Mouse (Mus musculus) CH12.LX (cell line): Measurements from ENCODE around the gene Amotl1. TPM values are rescaled to one million over a fixed set of nuclear protein-coding genes. Genes with fewer than 3 reads are reported as not detected.

Source experiments
- DNase-seq: peaks from one replicate; pipeline ENCODE4 v3.0.0-alpha.2; 2013; ENCODE audit errors: extremely low read depth
- H3K27ac ChIP-seq: 2 replicates; pipeline ENCODE4 v1.5.1; 2012; ENCODE audit warnings: low read depth, mild to moderate bottlenecking, control low read depth, moderate library complexity; ENCODE audit not compliant: insufficient read depth
- H3K27me3 ChIP-seq: replicated peaks from 2 replicates; pipeline ENCODE3; 2012; ENCODE audit warnings: inconsistent platforms
- H3K36me3 ChIP-seq, 2 experiments: replicated peaks in 1 of 2; 2 replicates each; pipeline versions ENCODE3 to v1.6.1; 2012; ENCODE audit warnings: inconsistent platforms in 1 of 2, low read length in 1 of 2, mild to moderate bottlenecking in 1 of 2, mixed read lengths in 1 of 2, moderate library complexity in 1 of 2; ENCODE audit not compliant: control insufficient read depth in 1 of 2, insufficient read depth in 1 of 2
- H3K4me1 ChIP-seq, 2 experiments: 2 replicates each; pipeline ENCODE4 v1.6.1; 2012; ENCODE audit warnings: inconsistent platforms in 1 of 2, moderate library complexity in 1 of 2; ENCODE audit not compliant: insufficient read depth in 2 of 2, control insufficient read depth in 1 of 2
- H3K4me2 ChIP-seq: 2 replicates; pipeline ENCODE4 v1.6.1; 2012; ENCODE audit warnings: low read depth, mild to moderate bottlenecking, control low read depth; ENCODE audit not compliant: poor library complexity, insufficient read depth, severe bottlenecking
- H3K4me3 ChIP-seq, 3 experiments: fragments of 150-350 bp in 1 of 3; sonication (generic) in 1 of 3; replicated peaks in 1 of 3; 2 replicates each; pipeline versions ENCODE3 to v1.5.1; 2011 to 2012; ENCODE audit warnings: low read depth in 2 of 3, low read length in 2 of 3, mild to moderate bottlenecking in 2 of 3, moderate library complexity in 2 of 3, control low read depth in 1 of 3, improper control_type of control experiment in 1 of 3, inconsistent platforms in 1 of 3, mixed read lengths in 1 of 3; ENCODE audit not compliant: poor library complexity in 1 of 3
- H3K79me2 ChIP-seq: replicated peaks from 2 replicates; pipeline ENCODE4 v1.6.1; 2012; ENCODE audit warnings: mild to moderate bottlenecking, moderate library complexity; ENCODE audit not compliant: control insufficient read depth, poor library complexity, insufficient read depth, severe bottlenecking; ENCODE audit errors: extremely low read depth
- H3K9ac ChIP-seq: 2 replicates; pipeline ENCODE4 v1.6.1; 2012; ENCODE audit warnings: low read depth, mild to moderate bottlenecking, control low read depth, moderate library complexity; ENCODE audit not compliant: insufficient read depth
- H3K9me3 ChIP-seq: replicated peaks from 2 replicates; pipeline ENCODE3; 2012; ENCODE audit warnings: low read length, inconsistent platforms, mixed read lengths
- BHLHE40 ChIP-seq: IDR thresholded peaks from 2 replicates; pipeline ENCODE4 v1.6.1; 2011; ENCODE audit warnings: mild to moderate bottlenecking, low read depth, low read length, improper control_type of control experiment
- CHD1 ChIP-seq: IDR thresholded peaks from 2 replicates; pipeline ENCODE4 v1.6.1; 2012; ENCODE audit warnings: low read depth, low read length, improper control_type of control experiment, inconsistent platforms
- CHD2 ChIP-seq: IDR thresholded peaks from 2 replicates; pipeline ENCODE4 v1.6.1; 2011; ENCODE audit warnings: low read length, improper control_type of control experiment
- CTCF ChIP-seq, 2 experiments: IDR thresholded peaks in 1 of 2; conservative IDR thresholded peaks in 1 of 2; 2 replicates each; pipeline ENCODE4 v1.5.1; 2011 to 2012; ENCODE audit warnings: low read depth in 2 of 2, low read length in 2 of 2, improper control_type of control experiment in 1 of 2, inconsistent platforms in 1 of 2, mild to moderate bottlenecking in 1 of 2, moderate library complexity in 1 of 2
- E2F4 ChIP-seq: IDR thresholded peaks from 2 replicates; pipeline ENCODE4 v1.6.1; 2011; ENCODE audit warnings: low read depth, low read length, improper control_type of control experiment; ENCODE audit not compliant: insufficient replicate concordance
- ELF1 ChIP-seq: IDR thresholded peaks from 2 replicates; pipeline ENCODE4 v1.6.1; 2014; ENCODE audit warnings: low read depth, mild to moderate bottlenecking, inconsistent platforms, low read length, improper control_type of control experiment
- EP300 ChIP-seq: IDR thresholded peaks from 2 replicates; pipeline ENCODE4 v1.6.1; 2011; ENCODE audit warnings: low read length, improper control_type of control experiment
- ETS1 ChIP-seq: conservative IDR thresholded peaks from 2 replicates; pipeline ENCODE4 v1.6.1; 2012; ENCODE audit warnings: low read depth, mild to moderate bottlenecking, inconsistent platforms, low read length, improper control_type of control experiment, moderate library complexity
- GABPA ChIP-seq: IDR thresholded peaks from 2 replicates; pipeline ENCODE4 v1.6.1; 2012; ENCODE audit warnings: low read depth, low read length, improper control_type of control experiment, inconsistent platforms; ENCODE audit not compliant: insufficient replicate concordance
- HCFC1 ChIP-seq: IDR thresholded peaks from 2 replicates; pipeline ENCODE4 v1.6.1; 2012; ENCODE audit warnings: low read depth, mild to moderate bottlenecking, inconsistent platforms, low read length, improper control_type of control experiment
- IRF4 ChIP-seq: IDR thresholded peaks from 2 replicates; pipeline ENCODE4 v1.6.1; 2014; ENCODE audit warnings: low read depth, mild to moderate bottlenecking, inconsistent platforms, low read length, improper control_type of control experiment
- JUN ChIP-seq: IDR thresholded peaks from 2 replicates; pipeline ENCODE4 v1.6.1; 2011; ENCODE audit warnings: low read depth, mild to moderate bottlenecking, low read length, improper control_type of control experiment, moderate library complexity; ENCODE audit not compliant: insufficient read depth
- JUND ChIP-seq: conservative IDR thresholded peaks from 2 replicates; pipeline ENCODE4 v1.6.1; 2011; ENCODE audit warnings: low read depth, low read length, improper control_type of control experiment
- KAT2A ChIP-seq: IDR thresholded peaks from 2 replicates; pipeline ENCODE4 v1.6.1; 2012; ENCODE audit warnings: low read length, improper control_type of control experiment, inconsistent platforms; ENCODE audit not compliant: insufficient replicate concordance
- MAFK ChIP-seq: IDR thresholded peaks from 2 replicates; pipeline ENCODE4 v1.6.1; 2011; ENCODE audit warnings: low read length, improper control_type of control experiment; ENCODE audit not compliant: insufficient replicate concordance
- MAX ChIP-seq: IDR thresholded peaks from 2 replicates; pipeline ENCODE4 v1.6.1; 2011; ENCODE audit warnings: low read length, improper control_type of control experiment
- MAZ ChIP-seq: IDR thresholded peaks from 2 replicates; pipeline ENCODE4 v1.6.1; 2012; ENCODE audit warnings: low read depth, mild to moderate bottlenecking, inconsistent platforms, low read length, improper control_type of control experiment, moderate library complexity
- MEF2A ChIP-seq: IDR thresholded peaks from 2 replicates; pipeline ENCODE4 v1.6.1; 2014; ENCODE audit warnings: low read depth, mild to moderate bottlenecking, inconsistent platforms, low read length, improper control_type of control experiment, borderline replicate concordance
- MXI1 ChIP-seq: IDR thresholded peaks from 2 replicates; pipeline ENCODE4 v1.6.1; 2011; ENCODE audit warnings: mild to moderate bottlenecking, low read depth, low read length, improper control_type of control experiment
- MYC ChIP-seq: IDR thresholded peaks from 2 replicates; pipeline ENCODE4 v1.6.1; 2011; ENCODE audit warnings: low read depth, mild to moderate bottlenecking, improper control_type of control experiment, low read length
- NELFE ChIP-seq: IDR thresholded peaks from 2 replicates; pipeline ENCODE4 v1.6.1; 2011; ENCODE audit warnings: low read depth, low read length, improper control_type of control experiment
- NRF1 ChIP-seq: IDR thresholded peaks from 2 replicates; pipeline ENCODE4 v1.6.1; 2014; ENCODE audit warnings: low read depth, mild to moderate bottlenecking, inconsistent platforms, low read length, improper control_type of control experiment, moderate library complexity
- PAX5 ChIP-seq: IDR thresholded peaks from 2 replicates; pipeline ENCODE4 v1.6.1; 2012; ENCODE audit warnings: low read length, inconsistent platforms, mixed read lengths
- POLR2A ChIP-seq: IDR thresholded peaks from 2 replicates; pipeline ENCODE4 v1.6.1; 2011; ENCODE audit warnings: low read depth, mild to moderate bottlenecking, improper control_type of control experiment, low read length
- POLR2AphosphoS2 ChIP-seq: IDR thresholded peaks from 2 replicates; pipeline ENCODE4 v1.6.1; 2011; ENCODE audit warnings: low read depth, low read length, improper control_type of control experiment
- RAD21 ChIP-seq: IDR thresholded peaks from 2 replicates; pipeline ENCODE4 v1.6.1; 2011; ENCODE audit warnings: low read depth, mild to moderate bottlenecking, low read length, improper control_type of control experiment, moderate library complexity
- RCOR1 ChIP-seq: conservative IDR thresholded peaks from 2 replicates; pipeline ENCODE4 v1.6.1; 2012; ENCODE audit warnings: low read depth, mild to moderate bottlenecking, inconsistent platforms, low read length, improper control_type of control experiment
- SIN3A ChIP-seq: IDR thresholded peaks from 2 replicates; pipeline ENCODE4 v1.6.1; 2012; ENCODE audit warnings: low read length, improper control_type of control experiment, inconsistent platforms
- SMC3 ChIP-seq: IDR thresholded peaks from 2 replicates; pipeline ENCODE4 v1.6.1; 2011; ENCODE audit warnings: low read depth, low read length, improper control_type of control experiment
- TBP ChIP-seq: conservative IDR thresholded peaks from 2 replicates; pipeline ENCODE4 v1.6.1; 2011; ENCODE audit warnings: low read depth, low read length, improper control_type of control experiment
- TCF12 ChIP-seq: IDR thresholded peaks from 2 replicates; pipeline ENCODE4 v1.6.1; 2014; ENCODE audit warnings: low read depth, mild to moderate bottlenecking, inconsistent platforms, low read length, improper control_type of control experiment
- UBTF ChIP-seq: IDR thresholded peaks from 2 replicates; pipeline ENCODE4 v1.6.1; 2012; ENCODE audit warnings: low read depth, mild to moderate bottlenecking, inconsistent platforms, low read length, improper control_type of control experiment, moderate library complexity
- USF1 ChIP-seq: IDR thresholded peaks from 2 replicates; pipeline ENCODE4 v1.6.1; 2014; ENCODE audit warnings: low read depth, mild to moderate bottlenecking, inconsistent platforms, low read length, improper control_type of control experiment
- USF2 ChIP-seq: conservative IDR thresholded peaks from 2 replicates; pipeline ENCODE4 v1.6.1; 2011; ENCODE audit warnings: low read depth, low read length, improper control_type of control experiment
- ZC3H11A ChIP-seq: IDR thresholded peaks from 2 replicates; pipeline ENCODE4 v1.6.1; 2012; ENCODE audit warnings: low read depth, mild to moderate bottlenecking, inconsistent platforms, low read length, improper control_type of control experiment
- ZKSCAN1 ChIP-seq: IDR thresholded peaks from 2 replicates; pipeline ENCODE4 v1.6.1; 2012; ENCODE audit warnings: low read depth, inconsistent platforms, low read length, improper control_type of control experiment, borderline replicate concordance
- ZMIZ1 ChIP-seq: IDR thresholded peaks from 2 replicates; pipeline ENCODE4 v1.6.1; 2012; ENCODE audit warnings: low read depth, mild to moderate bottlenecking, inconsistent platforms, low read length, improper control_type of control experiment
- ZNF384 ChIP-seq: IDR thresholded peaks from 2 replicates; pipeline ENCODE4 v1.6.1; 2012; ENCODE audit warnings: low read depth, low read length, improper control_type of control experiment, inconsistent platforms
- dilution Hi-C: fragments of 300-500 bp; cut with MboI; formaldehyde crosslinking; loops from 2 replicates; pipeline ENCODE4 v1.14.3; 2020; ENCODE audit warnings: low sequenced_read_pairs; ENCODE audit not compliant: extremely low pct_unique_long_range_greater_than_20kb, extremely low pct_ligation_motif_present
- in situ Hi-C: fragments of 300-500 bp; cut with MboI; formaldehyde crosslinking; loops from 3 replicates; pipeline ENCODE4 v1.14.3; 2019; ENCODE audit warnings: low sequenced_read_pairs, low pct_ligation_motif_present, low pct_unique_long_range_greater_than_20kb, mixed read lengths
- polyA plus RNA-seq: library from polyadenylated mRNA; unstranded; fragments of >175 nt; gene quantifications from 2 replicates; pipeline ENCODE4 v1.2.1, GENCODE M21; 2012; ENCODE audit warnings: low read depth; ENCODE audit not compliant: insufficient read length
- total RNA-seq, 2 experiments: library from RNA; depleted of rRNA; stranded (reverse); fragments of 300-350 nt in 1 of 2; fragments of >200 nt in 1 of 2; gene quantifications; 2 replicates each; pipeline ENCODE4 v1.2.3; 2012 to 2014

The Amotl1 gene
- total and polyA plus RNA-seq, 3 experiments, result 0.93 to 2.7 (median 1.2) TPM

GRCm38 (mm10) chr9:14523408-14524043, 121.3 kb downstream of the Amotl1 start:
- H3K4me2 ChIP-seq, result no peak overlapping the region
- dilution Hi-C loops, result no loop called here
- H3K27me3 ChIP-seq, result no peaks in the 10 kb centered on the region
- no peak overlapping the region for H3K27ac ChIP-seq
- H3K9me3 ChIP-seq, result no peaks in the 10 kb centered on the region
- in situ Hi-C loops, result loop anchor here (5.0 kb wide), 1 partner anchor 159 kb away; no protein-coding TSS in a partner anchor
- no peaks in the 10 kb centered on the region for H3K79me2 ChIP-seq
- H3K36me3 ChIP-seq, result no peaks in the 10 kb centered on the region
- peaks cover 5 to 22% of the 10 kb centered on the region in 2 experiments; a peak in 3 of 4 replicates for H3K4me1 ChIP-seq
- DNase-seq, result peak; percentile 75
- TF ChIP-seq POLR2A, result no peak
- no peak for TF ChIP-seq CHD2
- no peak for TF ChIP-seq KAT2A
- TF ChIP-seq RCOR1, result no peak
- TF ChIP-seq TCF12, result peak; percentile 18; the same call in 1 of the 2 replicates
- no peak for TF ChIP-seq JUN
- no peak for TF ChIP-seq NRF1
- no peak for TF ChIP-seq SIN3A
- TF ChIP-seq ZKSCAN1, result no peak
- TF ChIP-seq MXI1, result no peak
- TF ChIP-seq EP300, result no peak
- TF ChIP-seq ZMIZ1, result no peak
- TF ChIP-seq PAX5, result no peak
- no peak for TF ChIP-seq BHLHE40
- no peak for TF ChIP-seq CHD1
- TF ChIP-seq GABPA, result no peak
- TF ChIP-seq USF1, result no peak
- TF ChIP-seq POLR2AphosphoS2, result no peak
- no peak for TF ChIP-seq TBP
- no peak for TF ChIP-seq MYC
- TF ChIP-seq ELF1, result no peak
- peak; percentile 92 for TF ChIP-seq SMC3
- no peak for TF ChIP-seq MEF2A
- no peak for TF ChIP-seq MAZ
- TF ChIP-seq MAX, result no peak
- peak; percentile 85 for TF ChIP-seq RAD21
- peak; percentile 69 to 91; a peak in 3 of 4 replicates for TF ChIP-seq CTCF (conservative IDR thresholded peaks at IDR 0.05 in 1 of 2, IDR thresholded peaks at IDR 0.05 in 1 of 2; ENCODE audit: low read depth in 2 of 2, low read length in 2 of 2)
- TF ChIP-seq HCFC1, result no peak
- TF ChIP-seq JUND, result no peak
- TF ChIP-seq USF2, result no peak
- 0 out of 2 replicates have a peak, but pooled peaks have one; percentile 10 for TF ChIP-seq MAFK
- TF ChIP-seq IRF4, result no peak
- TF ChIP-seq ETS1, result no peak
- no peak for TF ChIP-seq UBTF
- TF ChIP-seq ZNF384, result no peak
- peak; percentile 72 for TF ChIP-seq ZC3H11A
- no peak for TF ChIP-seq NELFE
- no peak for TF ChIP-seq E2F4
- no peak overlapping the region for H3K9ac ChIP-seq
- no peak overlapping the region for H3K4me3 ChIP-seq
